Mouse (Mus musculus): ENCODE results near the gene Actr6. TPM values are rescaled to one million over a fixed set of nuclear protein-coding genes. Genes with fewer than 3 reads are reported as not detected.

The Actr6 gene
- total and polyA plus RNA-seq, 2 experiments from 2014 or later = 3.4 to 21.9 TPM

- DNase-seq (ENCODE audit: low spot score) = no peak
- no peak for TF ChIP-seq EP300 (IDR thresholded peaks at IDR 0.05; ENCODE audit: low read depth)
- TF ChIP-seq CTCF (IDR thresholded peaks at IDR 0.05; ENCODE audit: low read depth) = no peak
- Histone ChIP-seq H3K27ac (ENCODE audit: low read depth) (no peak overlapping the region), H3K36me3 (replicated peaks; ENCODE audit: control insufficient read depth, insufficient read depth, low read length) (peaks cover 43% of the 10 kb centered on the region), H3K27me3 (ENCODE audit: control insufficient read depth, insufficient read depth, low read length) (no peaks in the 10 kb centered on the region), H3K9me3 (replicated peaks; ENCODE audit: control insufficient read depth, low read length) (no peaks in the 10 kb centered on the region), H3K4me3 (ENCODE audit: low read depth, low read length) (no peak overlapping the region), H3K9ac (replicated peaks; ENCODE audit: low read depth, low read length) (no peak overlapping the region), H3K4me2 (ENCODE audit: low read depth, low read length) (no peak overlapping the region), H3K4me1 (ENCODE audit: control insufficient read depth, insufficient read depth) (peaks cover 4% of the 10 kb centered on the region; the same call in 1 of the 2 replicates)
- 86% methylated on average over 14 of the region's 14 CpGs for WGBS
- no peak for ATAC-seq (ENCODE audit: insufficient read depth, low read depth)
Observed at GRCm38 (mm10) chr10:89722247-89723195, 9.6 kb downstream of the Actr6 start.

- H3K9ac ChIP-seq (replicated peaks; ENCODE audit: low read depth, low read length) = no peak overlapping the region
- WGBS = 63% methylated on average over 3 of the region's 3 CpGs
- DNase-seq (ENCODE audit: low spot score) (peak; percentile 44), ATAC-seq (ENCODE audit: insufficient read depth, low read depth) (peak; percentile 33; the same call in 1 of the 2 replicates)
- H3K27me3 ChIP-seq (ENCODE audit: control insufficient read depth, insufficient read depth, low read length) = no peaks in the 10 kb centered on the region
- no peak overlapping the region for H3K4me3 ChIP-seq (ENCODE audit: low read depth, low read length)
- peaks cover 32% of the 10 kb centered on the region for H3K36me3 ChIP-seq (replicated peaks; ENCODE audit: control insufficient read depth, insufficient read depth, low read length)
- peak overlapping the region; percentile 55 for H3K27ac ChIP-seq (ENCODE audit: low read depth)
- TF ChIP-seq CTCF (IDR thresholded peaks at IDR 0.05; ENCODE audit: low read depth) (no peak), EP300 (IDR thresholded peaks at IDR 0.05; ENCODE audit: low read depth) (no peak)
- no peaks in the 10 kb centered on the region for H3K9me3 ChIP-seq (replicated peaks; ENCODE audit: control insufficient read depth, low read length)
- H3K4me2 ChIP-seq (ENCODE audit: low read depth, low read length) = no peak overlapping the region
- H3K4me1 ChIP-seq (ENCODE audit: control insufficient read depth, insufficient read depth) = peaks cover 4% of the 10 kb centered on the region; the same call in 1 of the 2 replicates
Observed at GRCm38 (mm10) chr10:89720796-89721195, 11.3 kb downstream of the Actr6 start.

GRCm38 (mm10) chr10:89720252-89720651, 11.8 kb downstream of the Actr6 start:
- H3K36me3 ChIP-seq (replicated peaks; ENCODE audit: control insufficient read depth, insufficient read depth, low read length) = peaks cover 30% of the 10 kb centered on the region
- no peak for DNase-seq (ENCODE audit: low spot score)
- no peak overlapping the region for H3K4me2 ChIP-seq (ENCODE audit: low read depth, low read length)
- no peak for TF ChIP-seq EP300 (IDR thresholded peaks at IDR 0.05; ENCODE audit: low read depth)
- no peak for TF ChIP-seq CTCF (IDR thresholded peaks at IDR 0.05; ENCODE audit: low read depth)
- peak overlapping the region; percentile 55 for H3K27ac ChIP-seq (ENCODE audit: low read depth)
- H3K27me3 ChIP-seq (ENCODE audit: control insufficient read depth, insufficient read depth, low read length) = no peaks in the 10 kb centered on the region
- no peaks in the 10 kb centered on the region for H3K9me3 ChIP-seq (replicated peaks; ENCODE audit: control insufficient read depth, low read length)
- ATAC-seq (ENCODE audit: insufficient read depth, low read depth) = no peak
- H3K4me3 ChIP-seq (ENCODE audit: low read depth, low read length) = no peak overlapping the region
- peaks cover 4% of the 10 kb centered on the region; the same call in 1 of the 2 replicates for H3K4me1 ChIP-seq (ENCODE audit: control insufficient read depth, insufficient read depth)
- H3K9ac ChIP-seq (replicated peaks; ENCODE audit: low read depth, low read length) = no peak overlapping the region

- no peak for ATAC-seq (ENCODE audit: insufficient read depth, low read depth)
- peaks cover 41% of the 10 kb centered on the region for H3K36me3 ChIP-seq (replicated peaks; ENCODE audit: control insufficient read depth, insufficient read depth, low read length)
- no peak overlapping the region for H3K27ac ChIP-seq (ENCODE audit: low read depth)
- WGBS = 90% methylated on average over 10 of the region's 10 CpGs
- no peak overlapping the region for H3K4me2 ChIP-seq (ENCODE audit: low read depth, low read length)
- H3K9me3 ChIP-seq (replicated peaks; ENCODE audit: control insufficient read depth, low read length) = no peaks in the 10 kb centered on the region; the same call in 1 of the 2 replicates
- TF ChIP-seq CTCF (IDR thresholded peaks at IDR 0.05; ENCODE audit: low read depth) = no peak
- no peak for TF ChIP-seq EP300 (IDR thresholded peaks at IDR 0.05; ENCODE audit: low read depth)
- no peaks in the 10 kb centered on the region for H3K27me3 ChIP-seq (ENCODE audit: control insufficient read depth, insufficient read depth, low read length)
- no peak for DNase-seq (ENCODE audit: low spot score)
- no peak overlapping the region for H3K9ac ChIP-seq (replicated peaks; ENCODE audit: low read depth, low read length)
- no peak overlapping the region for H3K4me3 ChIP-seq (ENCODE audit: low read depth, low read length)
- no peaks in the 10 kb centered on the region for H3K4me1 ChIP-seq (ENCODE audit: control insufficient read depth, insufficient read depth)
Observed at GRCm38 (mm10) chr10:89714910-89715309, 17.2 kb downstream of the Actr6 start.

- Histone ChIP-seq H3K4me2 (ENCODE audit: low read depth, low read length) (peak overlapping the region; percentile 50), H3K36me3 (replicated peaks; ENCODE audit: control insufficient read depth, insufficient read depth, low read length) (peaks cover 21% of the 10 kb centered on the region), H3K9me3 (replicated peaks; ENCODE audit: control insufficient read depth, low read length) (no peaks in the 10 kb centered on the region; the same call in 1 of the 2 replicates), H3K27me3 (ENCODE audit: control insufficient read depth, insufficient read depth, low read length) (no peaks in the 10 kb centered on the region), H3K4me1 (ENCODE audit: control insufficient read depth, insufficient read depth) (no peaks in the 10 kb centered on the region), H3K27ac (ENCODE audit: low read depth) (no peak overlapping the region), H3K4me3 (ENCODE audit: low read depth, low read length) (peak overlapping the region; percentile 24), H3K9ac (replicated peaks; ENCODE audit: low read depth, low read length) (no peak overlapping the region)
- ATAC-seq (ENCODE audit: insufficient read depth, low read depth) (no peak), DNase-seq (ENCODE audit: low spot score) (no peak)
- 34% methylated on average over 10 of the region's 10 CpGs for WGBS
- TF ChIP-seq EP300 (IDR thresholded peaks at IDR 0.05; ENCODE audit: low read depth) (no peak), CTCF (IDR thresholded peaks at IDR 0.05; ENCODE audit: low read depth) (no peak)
Observed at GRCm38 (mm10) chr10:89708720-89709119, 23.4 kb downstream of the Actr6 start.

Measured in heart, postnatal 0 days (tissue).